Mouse (Mus musculus) liver, adult 2 months (tissue): ENCODE data around the gene Gm11559.

Experiments used
- CTCF ChIP-seq: fragments of 200-500 bp; IDR thresholded peaks from 2 replicates; pipeline ENCODE4 v1.5.1; 2011; ENCODE audit warnings: low read depth, low read length, control low read depth
- POLR2A ChIP-seq: fragments of 200-500 bp; IDR thresholded peaks from 2 replicates; pipeline ENCODE4 v1.6.1; 2011; ENCODE audit warnings: low read length, control low read depth; ENCODE audit not compliant: insufficient read depth; ENCODE audit errors: extremely low read depth

- TF ChIP-seq CTCF (peak; percentile 51), POLR2A (no peak)
Observed at GRCm38 (mm10) chr11:99854121-99854520, 10.2 kb upstream of the Gm11559 start.
